Mouse (Mus musculus): ENCODE measurements around the gene Nell2. TPM values are rescaled to one million over a fixed set of nuclear protein-coding genes. Genes with fewer than 3 reads are reported as not detected.

Nell2 gene
- polyA plus RNA-seq, 1 experiment = 0.62 TPM

- H3ac ChIP-seq (ENCODE audit: control insufficient read depth, insufficient read length, low read depth) = no peak overlapping the region
- no peaks in the 10 kb centered on the region for H3K36me3 ChIP-seq (ENCODE audit: control insufficient read depth, insufficient read depth)
- no peaks in the 10 kb centered on the region for H3K79me2 ChIP-seq (ENCODE audit: control insufficient read depth, insufficient read depth)
- TF ChIP-seq MAX (IDR thresholded peaks at IDR 0.05) = no peak
- no peaks in the 10 kb centered on the region for H3K79me3 ChIP-seq (ENCODE audit: low read depth)
- no peak overlapping the region for H3K4me3 ChIP-seq (ENCODE audit: insufficient read depth, poor library complexity, severe bottlenecking)
- peaks cover 4% of the 10 kb centered on the region for H3K27me3 ChIP-seq (ENCODE audit: control insufficient read depth, insufficient read depth, insufficient read length)
These were observed 460.3 kb downstream of the Nell2 start for GRCm38 (mm10) chr15:95068023-95068422.

DNA sequence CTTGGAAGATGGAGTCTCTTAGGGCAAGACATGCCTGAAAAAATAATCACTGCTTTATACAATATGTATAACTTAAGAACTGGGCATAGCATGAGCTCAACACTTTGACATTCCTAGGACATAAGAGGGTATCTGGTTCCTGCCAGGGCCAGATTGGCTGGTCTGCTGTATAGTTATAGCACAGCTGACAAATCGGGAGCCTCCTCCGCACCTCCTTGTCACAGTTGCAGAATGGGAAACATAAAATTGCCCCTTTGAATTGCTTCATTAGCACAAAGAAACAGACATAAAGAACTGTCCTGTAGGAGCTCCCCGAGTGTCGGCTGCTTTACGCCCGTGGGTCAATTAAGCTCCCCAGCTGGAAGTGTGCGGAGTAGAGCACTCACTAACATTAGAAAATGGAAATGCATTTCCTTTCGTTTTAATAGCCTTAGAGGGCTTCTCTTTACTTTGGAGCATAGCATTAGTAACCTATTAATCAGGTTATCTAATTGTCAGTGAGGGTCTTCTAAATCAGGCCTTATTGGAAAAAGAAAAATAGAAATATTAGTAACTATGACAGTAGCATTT is 473.2 kb downstream of the Nell2 start:
- Histone ChIP-seq H3K36me3 (ENCODE audit: control insufficient read depth, insufficient read depth) (no peaks in the 10 kb centered on the region), H3K4me3 (ENCODE audit: insufficient read depth, poor library complexity, severe bottlenecking) (no peak overlapping the region), H3K79me2 (ENCODE audit: control insufficient read depth, insufficient read depth) (no peaks in the 10 kb centered on the region), H3K27me3 (ENCODE audit: control insufficient read depth, insufficient read depth, insufficient read length) (peaks cover 9% of the 10 kb centered on the region), H3K79me3 (ENCODE audit: low read depth) (no peaks in the 10 kb centered on the region), H3ac (ENCODE audit: control insufficient read depth, insufficient read length, low read depth) (no peak overlapping the region)
- no peak for TF ChIP-seq MYOG (IDR thresholded peaks at IDR 0.05; ENCODE audit: control insufficient read depth, extremely low read depth, insufficient read length)
- no peak for TF ChIP-seq USF1 (IDR thresholded peaks at IDR 0.05; ENCODE audit: low read depth)
- TF ChIP-seq FOSL1 (IDR thresholded peaks at IDR 0.05; ENCODE audit: insufficient read depth, low read length, poor library complexity, severe bottlenecking) = no peak
- no peak for TF ChIP-seq CTCF (IDR thresholded peaks at IDR 0.05; ENCODE audit: control insufficient read depth, insufficient read depth, insufficient read length)
- TF ChIP-seq MAX (IDR thresholded peaks at IDR 0.05) = no peak
- no peak for TF ChIP-seq CEBPB (IDR thresholded peaks at IDR 0.05; ENCODE audit: low read depth)
- no peak for TF ChIP-seq MYOD1 (IDR thresholded peaks at IDR 0.05; ENCODE audit: control insufficient read depth, insufficient read length, low read depth)

GRCm38 (mm10) chr15:95049171-95049729 is 479.1 kb downstream of the Nell2 start:
- TF ChIP-seq MYOD1 (IDR thresholded peaks at IDR 0.05; ENCODE audit: control insufficient read depth, insufficient read length, low read depth) (no peak), USF1 (IDR thresholded peaks at IDR 0.05; ENCODE audit: low read depth) (no peak), FOSL1 (IDR thresholded peaks at IDR 0.05; ENCODE audit: insufficient read depth, low read length, poor library complexity, severe bottlenecking) (no peak), CEBPB (IDR thresholded peaks at IDR 0.05; ENCODE audit: low read depth) (no peak), MYOG (IDR thresholded peaks at IDR 0.05; ENCODE audit: control insufficient read depth, extremely low read depth, insufficient read length) (no peak), CTCF (IDR thresholded peaks at IDR 0.05; ENCODE audit: control insufficient read depth, insufficient read depth, insufficient read length) (no peak), MAX (IDR thresholded peaks at IDR 0.05) (no peak)
- Histone ChIP-seq H3K4me3 (ENCODE audit: insufficient read depth, poor library complexity, severe bottlenecking) (no peak overlapping the region), H3ac (ENCODE audit: control insufficient read depth, insufficient read length, low read depth) (no peak overlapping the region), H3K27me3 (ENCODE audit: control insufficient read depth, insufficient read depth, insufficient read length) (peaks cover 4% of the 10 kb centered on the region), H3K79me2 (ENCODE audit: control insufficient read depth, insufficient read depth) (no peaks in the 10 kb centered on the region), H3K36me3 (ENCODE audit: control insufficient read depth, insufficient read depth) (no peaks in the 10 kb centered on the region), H3K79me3 (ENCODE audit: low read depth) (no peaks in the 10 kb centered on the region)

GRCm38 (mm10) chr15:95047486-95047885 is 480.9 kb downstream of the Nell2 start:
- no peaks in the 10 kb centered on the region for H3K79me3 ChIP-seq (ENCODE audit: low read depth)
- H3K79me2 ChIP-seq (ENCODE audit: control insufficient read depth, insufficient read depth) = no peaks in the 10 kb centered on the region
- TF ChIP-seq MAX (IDR thresholded peaks at IDR 0.05) (no peak), CEBPB (IDR thresholded peaks at IDR 0.05; ENCODE audit: low read depth) (no peak), USF1 (IDR thresholded peaks at IDR 0.05; ENCODE audit: low read depth) (no peak), FOSL1 (IDR thresholded peaks at IDR 0.05; ENCODE audit: insufficient read depth, low read length, poor library complexity, severe bottlenecking) (no peak), MYOG (IDR thresholded peaks at IDR 0.05; ENCODE audit: control insufficient read depth, extremely low read depth, insufficient read length) (no peak), MYOD1 (IDR thresholded peaks at IDR 0.05; ENCODE audit: control insufficient read depth, insufficient read length, low read depth) (no peak), CTCF (IDR thresholded peaks at IDR 0.05; ENCODE audit: control insufficient read depth, insufficient read depth, insufficient read length) (no peak)
- no peak overlapping the region for H3K4me3 ChIP-seq (ENCODE audit: insufficient read depth, poor library complexity, severe bottlenecking)
- no peaks in the 10 kb centered on the region for H3K36me3 ChIP-seq (ENCODE audit: control insufficient read depth, insufficient read depth)
- H3K27me3 ChIP-seq (ENCODE audit: control insufficient read depth, insufficient read depth, insufficient read length) = peaks cover 4% of the 10 kb centered on the region
- no peak overlapping the region for H3ac ChIP-seq (ENCODE audit: control insufficient read depth, insufficient read length, low read depth)

DNA sequence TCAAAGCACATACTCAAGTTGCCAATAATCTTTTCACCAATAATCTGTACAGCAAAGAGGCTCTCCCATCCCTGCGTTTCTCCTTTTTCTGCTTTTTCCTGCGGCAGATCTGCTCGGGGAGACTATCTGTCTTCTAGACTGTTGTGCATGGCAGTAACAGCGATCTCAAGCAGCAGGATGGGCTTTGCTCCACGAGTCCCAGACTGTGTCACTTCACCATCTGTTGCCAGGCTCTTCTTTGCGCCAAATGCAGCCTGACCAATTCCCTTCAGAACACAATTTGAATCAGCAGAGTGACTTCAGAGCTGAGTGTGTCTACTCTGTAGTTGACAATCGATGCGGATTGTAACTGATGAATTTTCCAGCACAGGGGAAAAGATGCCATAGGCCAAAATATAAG is 484.3 kb downstream of the Nell2 start:
- H3K27me3 ChIP-seq (ENCODE audit: control insufficient read depth, insufficient read depth, insufficient read length) = no peaks in the 10 kb centered on the region
- no peaks in the 10 kb centered on the region for H3K36me3 ChIP-seq (ENCODE audit: control insufficient read depth, insufficient read depth)
- H3K79me3 ChIP-seq (ENCODE audit: low read depth) = no peaks in the 10 kb centered on the region
- no peak overlapping the region for H3K4me3 ChIP-seq (ENCODE audit: insufficient read depth, poor library complexity, severe bottlenecking)
- no peak overlapping the region for H3ac ChIP-seq (ENCODE audit: control insufficient read depth, insufficient read length, low read depth)
- TF ChIP-seq USF1 (IDR thresholded peaks at IDR 0.05; ENCODE audit: low read depth) (no peak), CTCF (IDR thresholded peaks at IDR 0.05; ENCODE audit: control insufficient read depth, insufficient read depth, insufficient read length) (no peak), CEBPB (IDR thresholded peaks at IDR 0.05; ENCODE audit: low read depth) (no peak), MAX (IDR thresholded peaks at IDR 0.05) (no peak), FOSL1 (IDR thresholded peaks at IDR 0.05; ENCODE audit: insufficient read depth, low read length, poor library complexity, severe bottlenecking) (no peak), MYOD1 (IDR thresholded peaks at IDR 0.05; ENCODE audit: control insufficient read depth, insufficient read length, low read depth) (no peak), MYOG (IDR thresholded peaks at IDR 0.05; ENCODE audit: control insufficient read depth, extremely low read depth, insufficient read length) (no peak)
- H3K79me2 ChIP-seq (ENCODE audit: control insufficient read depth, insufficient read depth) = no peaks in the 10 kb centered on the region

DNA sequence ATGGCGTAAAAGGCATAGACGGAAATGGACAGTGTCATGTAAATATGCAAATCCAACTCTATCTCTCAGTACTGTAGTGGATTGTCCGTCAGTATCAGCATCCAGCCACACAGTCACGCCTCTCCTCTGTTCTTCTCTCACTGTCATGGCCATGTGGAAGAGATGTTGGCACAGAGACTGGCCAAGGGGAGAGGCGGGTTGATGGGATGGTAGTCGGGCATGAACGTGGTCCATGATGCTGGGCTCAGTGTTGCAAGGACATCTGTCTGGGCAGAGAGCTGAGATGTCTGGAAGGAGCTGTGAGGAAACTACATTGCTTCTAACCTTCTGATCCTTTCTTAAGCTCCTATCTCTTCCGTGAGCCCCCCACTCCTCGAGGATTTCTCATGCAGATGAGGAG is 485.9 kb downstream of the Nell2 start:
- Histone ChIP-seq H3K79me2 (ENCODE audit: control insufficient read depth, insufficient read depth) (no peaks in the 10 kb centered on the region), H3K4me3 (ENCODE audit: insufficient read depth, poor library complexity, severe bottlenecking) (no peak overlapping the region), H3K27me3 (ENCODE audit: control insufficient read depth, insufficient read depth, insufficient read length) (no peaks in the 10 kb centered on the region), H3ac (ENCODE audit: control insufficient read depth, insufficient read length, low read depth) (no peak overlapping the region), H3K36me3 (ENCODE audit: control insufficient read depth, insufficient read depth) (no peaks in the 10 kb centered on the region), H3K79me3 (ENCODE audit: low read depth) (no peaks in the 10 kb centered on the region)
- no peak for TF ChIP-seq CEBPB (IDR thresholded peaks at IDR 0.05; ENCODE audit: low read depth)
- TF ChIP-seq USF1 (IDR thresholded peaks at IDR 0.05; ENCODE audit: low read depth) = no peak
- no peak for TF ChIP-seq CTCF (IDR thresholded peaks at IDR 0.05; ENCODE audit: control insufficient read depth, insufficient read depth, insufficient read length)
- no peak for TF ChIP-seq FOSL1 (IDR thresholded peaks at IDR 0.05; ENCODE audit: insufficient read depth, low read length, poor library complexity, severe bottlenecking)
- TF ChIP-seq MAX (IDR thresholded peaks at IDR 0.05) = no peak
- TF ChIP-seq MYOG (IDR thresholded peaks at IDR 0.05; ENCODE audit: control insufficient read depth, extremely low read depth, insufficient read length) = no peak
